In genomic region chr6:59935046-59935445, GRCm38 (mm10) we compare ENCODE assay signal across 27 mouse cellular contexts.
DNase-seq lines count a peak whose midpoint lies in the region; ATAC-seq and TF ChIP-seq lines count a peak whose summit lies in the region.
"Had no signal": no experiment of that assay in that cellular context is flagged by ENCODE, and none has a peak within 500 bp of the region (broad histone marks: within the 10 kb centered on the region; RNA-seq: fewer than 3 reads in every experiment).

No protein-coding gene starts in this region.

- H3K4me2 ChIP-seq in hindbrain, postnatal 0 days (ENCODE audit: low read depth, low read length): no peak overlapping the region
- no peak overlapping the region for H3K4me2 ChIP-seq in hindbrain, embryonic 13.5 days
- H3K4me2 ChIP-seq in liver, embryonic 12.5 days: no peak overlapping the region
- H3K4me2 ChIP-seq: embryonic facial prominence, embryonic 12.5 days; forebrain, embryonic 12.5 days; forebrain, embryonic 15.5 days; heart, embryonic 13.5 days; hindbrain, embryonic 12.5 days had no signal

- 0 out of 2 replicates have a peak, but pooled peaks have one; percentile 49 for ATAC-seq in hindbrain, postnatal 0 days
- no peak for ATAC-seq in hindbrain, embryonic 13.5 days (ENCODE audit: low FRiP score)
- ATAC-seq in liver, embryonic 12.5 days: no peak
- ATAC-seq: activated CD4-positive, CD25-positive, alpha-beta regulatory T cell, adult 4 months; CD4-positive, CD25-positive, alpha-beta regulatory T cell, adult 4 months; forebrain, embryonic 15.5 days; intestine, postnatal 0 days had no signal

- H3K27ac ChIP-seq in hindbrain, postnatal 0 days: no peak overlapping the region
- H3K27ac ChIP-seq in hindbrain, embryonic 13.5 days: no peak overlapping the region
- H3K27ac ChIP-seq in liver, embryonic 12.5 days: no peak overlapping the region
- H3K27ac ChIP-seq: embryonic facial prominence, embryonic 12.5 days; forebrain, embryonic 12.5 days; forebrain, embryonic 15.5 days; heart, adult 2 months; heart, embryonic 10.5 days; heart, embryonic 13.5 days; hindbrain, embryonic 12.5 days had no signal

- no peak overlapping the region for H3K9ac ChIP-seq in hindbrain, postnatal 0 days (replicated peaks; ENCODE audit: low read length)
- no peak overlapping the region for H3K9ac ChIP-seq in hindbrain, embryonic 13.5 days
- no peak overlapping the region for H3K9ac ChIP-seq in liver, embryonic 12.5 days
- H3K9ac ChIP-seq: embryonic facial prominence, embryonic 12.5 days; forebrain, embryonic 12.5 days; forebrain, embryonic 15.5 days; heart, embryonic 13.5 days; hindbrain, embryonic 12.5 days had no signal

- DNase-seq in hindbrain, postnatal 0 days (ENCODE audit: low spot score): peak; percentile 12
- DNase-seq in brain, adult 2 months (ENCODE audit: low read depth, low spot score): peak; percentile 1
- peak; percentile 88 for DNase-seq in retina, embryonic 14.5 days (ENCODE audit: low spot score)
- DNase-seq in embryo, embryonic 9.5 days (ENCODE audit: extremely low spot score): no peak
- DNase-seq: adrenal gland, adult 8-10 months; adrenal gland, postnatal 25 days; cerebellum, adult 11-12 months; cerebellum, adult 8-10 months; cerebellum, postnatal 10 days; cerebellum, postnatal 36 days; embryo, embryonic 11 days; gastrocnemius, postnatal 25 days; heart, adult 2 months; heart, postnatal 14 days; heart, postnatal 4 days had no signal

- no peaks in the 10 kb centered on the region for H3K27me3 ChIP-seq in hindbrain, postnatal 0 days (ENCODE audit: insufficient read depth, low read length)
- H3K27me3 ChIP-seq in hindbrain, embryonic 13.5 days: no peaks in the 10 kb centered on the region
- H3K27me3 ChIP-seq in liver, embryonic 12.5 days (replicated peaks): no peaks in the 10 kb centered on the region
- H3K27me3 ChIP-seq: embryonic facial prominence, embryonic 12.5 days; forebrain, embryonic 12.5 days; forebrain, embryonic 15.5 days; heart, embryonic 13.5 days; hindbrain, embryonic 12.5 days had no signal

- H3K4me3 ChIP-seq in hindbrain, postnatal 0 days (ENCODE audit: low read length): no peak overlapping the region
- no peak overlapping the region for H3K4me3 ChIP-seq in hindbrain, embryonic 13.5 days
- H3K4me3 ChIP-seq in liver, embryonic 12.5 days: no peak overlapping the region
- H3K4me3 ChIP-seq: embryonic facial prominence, embryonic 12.5 days; erythroblast, embryonic 14.5 days; forebrain, embryonic 12.5 days; forebrain, embryonic 15.5 days; heart, adult 2 months; heart, embryonic 10.5 days; heart, embryonic 13.5 days; hindbrain, embryonic 12.5 days had no signal

- 42% methylated on average over 3 of the region's 3 CpGs for WGBS in hindbrain, postnatal 0 days
- 51% methylated on average over 3 of the region's 3 CpGs for WGBS in hindbrain, embryonic 13.5 days
- 76% methylated on average over 3 of the region's 3 CpGs for WGBS in liver, embryonic 12.5 days (ENCODE audit: insufficient replicate concordance)

- no peaks in the 10 kb centered on the region for H3K4me1 ChIP-seq in hindbrain, postnatal 0 days (ENCODE audit: insufficient read depth, low read length)
- H3K4me1 ChIP-seq in hindbrain, embryonic 13.5 days (replicated peaks): no peaks in the 10 kb centered on the region
- H3K4me1 ChIP-seq in liver, embryonic 12.5 days: no peaks in the 10 kb centered on the region
- H3K4me1 ChIP-seq: embryonic facial prominence, embryonic 12.5 days; forebrain, embryonic 12.5 days; forebrain, embryonic 15.5 days; heart, embryonic 10.5 days; heart, embryonic 13.5 days; hindbrain, embryonic 12.5 days had no signal

- no peaks in the 10 kb centered on the region for H3K9me3 ChIP-seq in hindbrain, postnatal 0 days (ENCODE audit: low read length)
- H3K9me3 ChIP-seq in hindbrain, embryonic 13.5 days: no peaks in the 10 kb centered on the region
- H3K9me3 ChIP-seq in liver, embryonic 12.5 days (replicated peaks): no peaks in the 10 kb centered on the region
- H3K9me3 ChIP-seq: embryonic facial prominence, embryonic 12.5 days; forebrain, embryonic 12.5 days; forebrain, embryonic 15.5 days; heart, embryonic 10.5 days; heart, embryonic 13.5 days; hindbrain, embryonic 12.5 days had no signal

- no peak for TF ChIP-seq CTCF in hindbrain, postnatal 0 days (IDR thresholded peaks at IDR 0.05; ENCODE audit: low read depth)

- H3K36me3 ChIP-seq in hindbrain, postnatal 0 days (ENCODE audit: insufficient read depth, low read length): no peaks in the 10 kb centered on the region
- no peaks in the 10 kb centered on the region for H3K36me3 ChIP-seq in hindbrain, embryonic 13.5 days
- no peaks in the 10 kb centered on the region for H3K36me3 ChIP-seq in liver, embryonic 12.5 days
- H3K36me3 ChIP-seq: embryonic facial prominence, embryonic 12.5 days; forebrain, embryonic 12.5 days; forebrain, embryonic 15.5 days; heart, embryonic 10.5 days; heart, embryonic 13.5 days; hindbrain, embryonic 12.5 days had no signal
